Mouse (Mus musculus): ENCODE measurements around the gene Dolk. TPM values are rescaled to one million over a fixed set of nuclear protein-coding genes. Genes with fewer than 3 reads are reported as not detected.

Gene Dolk
- polyA plus RNA-seq (2012; rRNA removed): 15.7 TPM in 2 replicates

- peak; percentile 98 for DNase-seq (ENCODE audit: low read depth)
- TF ChIP-seq CTCF (IDR thresholded peaks at IDR 0.05; ENCODE audit: borderline replicate concordance, extremely low read depth, insufficient read depth, insufficient read length): no peak
- peak; percentile 98 for TF ChIP-seq POLR2A (IDR thresholded peaks at IDR 0.05; ENCODE audit: borderline replicate concordance, extremely low read depth, insufficient read depth, insufficient read length, poor library complexity, severe bottlenecking)
These were observed at the start of gene Dolk, which contains the start of gene Nup188 for GRCm38 (mm10) chr2:30286192-30287026. TSS of gene Dolk (minus strand) at chr2:30286334. TSS of gene Nup188 (plus strand) at chr2:30286397.

GRCm38 (mm10) chr2:30335324-30335723 is 49.2 kb upstream of the Dolk start:
- no peak for DNase-seq (ENCODE audit: low read depth)
- no peak for TF ChIP-seq CTCF (IDR thresholded peaks at IDR 0.05; ENCODE audit: borderline replicate concordance, extremely low read depth, insufficient read depth, insufficient read length)
- TF ChIP-seq POLR2A (IDR thresholded peaks at IDR 0.05; ENCODE audit: borderline replicate concordance, extremely low read depth, insufficient read depth, insufficient read length, poor library complexity, severe bottlenecking): no peak

- TF ChIP-seq CTCF (IDR thresholded peaks at IDR 0.05; ENCODE audit: borderline replicate concordance, extremely low read depth, insufficient read depth, insufficient read length) (no peak), POLR2A (IDR thresholded peaks at IDR 0.05; ENCODE audit: borderline replicate concordance, extremely low read depth, insufficient read depth, insufficient read length, poor library complexity, severe bottlenecking) (no peak)
- no peak for DNase-seq (ENCODE audit: low read depth)
These were observed 42.7 kb upstream of the Dolk start for GRCm38 (mm10) chr2:30328791-30329190.

GRCm38 (mm10) chr2:30327276-30327675 is 41.1 kb upstream of the Dolk start:
- TF ChIP-seq POLR2A (IDR thresholded peaks at IDR 0.05; ENCODE audit: borderline replicate concordance, extremely low read depth, insufficient read depth, insufficient read length, poor library complexity, severe bottlenecking) (no peak), CTCF (IDR thresholded peaks at IDR 0.05; ENCODE audit: borderline replicate concordance, extremely low read depth, insufficient read depth, insufficient read length) (no peak)
- no peak for DNase-seq (ENCODE audit: low read depth)

GRCm38 (mm10) chr2:30325296-30325695 is 39.2 kb upstream of the Dolk start:
- DNase-seq (ENCODE audit: low read depth): no peak
- TF ChIP-seq CTCF (IDR thresholded peaks at IDR 0.05; ENCODE audit: borderline replicate concordance, extremely low read depth, insufficient read depth, insufficient read length) (no peak), POLR2A (IDR thresholded peaks at IDR 0.05; ENCODE audit: borderline replicate concordance, extremely low read depth, insufficient read depth, insufficient read length, poor library complexity, severe bottlenecking) (no peak)

GRCm38 (mm10) chr2:30323111-30323510 is 37.0 kb upstream of the Dolk start:
- TF ChIP-seq POLR2A (IDR thresholded peaks at IDR 0.05; ENCODE audit: borderline replicate concordance, extremely low read depth, insufficient read depth, insufficient read length, poor library complexity, severe bottlenecking): no peak
- no peak for TF ChIP-seq CTCF (IDR thresholded peaks at IDR 0.05; ENCODE audit: borderline replicate concordance, extremely low read depth, insufficient read depth, insufficient read length)
- no peak for DNase-seq (ENCODE audit: low read depth)

- TF ChIP-seq CTCF (IDR thresholded peaks at IDR 0.05; ENCODE audit: borderline replicate concordance, extremely low read depth, insufficient read depth, insufficient read length) (no peak), POLR2A (IDR thresholded peaks at IDR 0.05; ENCODE audit: borderline replicate concordance, extremely low read depth, insufficient read depth, insufficient read length, poor library complexity, severe bottlenecking) (no peak)
These were observed 33.1 kb upstream of the Dolk start for GRCm38 (mm10) chr2:30319260-30319659.

GRCm38 (mm10) chr2:30316955-30317354 is 30.8 kb upstream of the Dolk start:
- TF ChIP-seq CTCF (IDR thresholded peaks at IDR 0.05; ENCODE audit: borderline replicate concordance, extremely low read depth, insufficient read depth, insufficient read length) (no peak), POLR2A (IDR thresholded peaks at IDR 0.05; ENCODE audit: borderline replicate concordance, extremely low read depth, insufficient read depth, insufficient read length, poor library complexity, severe bottlenecking) (no peak)
- DNase-seq (ENCODE audit: low read depth): no peak

More at GRCm38 (mm10) chr2:30319260-30319659, 33.1 kb upstream of the Dolk start:
- DNase-seq (ENCODE audit: low read depth): no peak

- TF ChIP-seq POLR2A (IDR thresholded peaks at IDR 0.05; ENCODE audit: borderline replicate concordance, extremely low read depth, insufficient read depth, insufficient read length, poor library complexity, severe bottlenecking) (no peak), CTCF (IDR thresholded peaks at IDR 0.05; ENCODE audit: borderline replicate concordance, extremely low read depth, insufficient read depth, insufficient read length) (no peak)
- no peak for DNase-seq (ENCODE audit: low read depth)
These were observed 30.0 kb upstream of the Dolk start for GRCm38 (mm10) chr2:30316136-30316535.

- TF ChIP-seq CTCF (IDR thresholded peaks at IDR 0.05; ENCODE audit: borderline replicate concordance, extremely low read depth, insufficient read depth, insufficient read length) (no peak), POLR2A (IDR thresholded peaks at IDR 0.05; ENCODE audit: borderline replicate concordance, extremely low read depth, insufficient read depth, insufficient read length, poor library complexity, severe bottlenecking) (no peak)
- no peak for DNase-seq (ENCODE audit: low read depth)
These were observed 25.3 kb upstream of the Dolk start for GRCm38 (mm10) chr2:30311481-30311880.

- TF ChIP-seq CTCF (IDR thresholded peaks at IDR 0.05; ENCODE audit: borderline replicate concordance, extremely low read depth, insufficient read depth, insufficient read length): no peak
- TF ChIP-seq POLR2A (IDR thresholded peaks at IDR 0.05; ENCODE audit: borderline replicate concordance, extremely low read depth, insufficient read depth, insufficient read length, poor library complexity, severe bottlenecking): no peak
- no peak for DNase-seq (ENCODE audit: low read depth)
These were observed 23.2 kb upstream of the Dolk start for GRCm38 (mm10) chr2:30309351-30309750.

- DNase-seq (ENCODE audit: low read depth): no peak
- TF ChIP-seq CTCF (IDR thresholded peaks at IDR 0.05; ENCODE audit: borderline replicate concordance, extremely low read depth, insufficient read depth, insufficient read length): no peak
- no peak for TF ChIP-seq POLR2A (IDR thresholded peaks at IDR 0.05; ENCODE audit: borderline replicate concordance, extremely low read depth, insufficient read depth, insufficient read length, poor library complexity, severe bottlenecking)
These were observed 20.0 kb upstream of the Dolk start for GRCm38 (mm10) chr2:30306087-30306486.
